Mouse (Mus musculus) stomach, postnatal 0 days (tissue): ENCODE data around the gene Bmpr2.

Experiments used
- CTCF ChIP-seq: IDR thresholded peaks from 2 replicates; pipeline ENCODE4 v1.5.1; 2016; ENCODE audit warnings: antibody characterized with exemption, low read depth, mild to moderate bottlenecking, moderate library complexity
- EP300 ChIP-seq: optimal IDR thresholded peaks from 2 replicates; pipeline ENCODE3; 2016; ENCODE audit warnings: antibody characterized with exemption

DNA sequence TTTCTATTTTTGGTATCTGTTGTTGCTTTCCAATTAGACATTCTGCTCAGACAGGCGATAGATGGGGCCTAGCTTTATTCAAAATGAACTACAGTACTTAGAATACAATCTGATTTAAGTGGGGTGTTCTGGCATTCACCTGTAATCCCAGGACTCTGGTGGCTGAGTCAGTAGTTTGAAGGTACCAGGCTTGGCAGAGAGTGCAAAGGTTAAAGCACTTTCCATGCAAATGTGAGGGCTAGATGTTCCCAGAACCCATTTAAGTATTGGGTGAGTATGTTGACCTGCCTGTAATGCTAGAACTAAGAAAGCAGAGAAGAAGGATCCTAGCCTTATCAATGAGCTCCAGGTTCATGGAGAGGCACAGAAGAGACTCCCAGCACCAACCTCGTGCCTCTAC, 142.7 kb downstream of the Bmpr2 start:
- no peak for TF ChIP-seq EP300
- no peak for TF ChIP-seq CTCF
